Mouse (Mus musculus): ENCODE measurements around the gene Nhsl2. TPM values are rescaled to one million over a fixed set of nuclear protein-coding genes. Genes with fewer than 3 reads are reported as not detected.

Gene Nhsl2
- total RNA-seq, 1 experiment from 2014 or later = 2.6 TPM

GRCm38 (mm10) chrX:102060243-102060642 is 211.1 kb downstream of the Nhsl2 start:
- ATAC-seq (replicated peaks in 1 of 2; ENCODE audit: insufficient read depth in 1 of 2, low FRiP score in 2 of 2, low TSS enrichment in 1 of 2, low read depth in 1 of 2, poor library complexity in 2 of 2, severe bottlenecking in 2 of 2) = no peak

GRCm38 (mm10) chrX:102060891-102061290 is 211.7 kb downstream of the Nhsl2 start:
- peak; percentile 93 to 95 for ATAC-seq (replicated peaks in 1 of 2; ENCODE audit: insufficient read depth in 1 of 2, low FRiP score in 2 of 2, low TSS enrichment in 1 of 2, low read depth in 1 of 2, poor library complexity in 2 of 2, severe bottlenecking in 2 of 2)

GRCm38 (mm10) chrX:102064062-102064461 is 214.9 kb downstream of the Nhsl2 start:
- no peak for ATAC-seq (replicated peaks in 1 of 2; ENCODE audit: insufficient read depth in 1 of 2, low FRiP score in 2 of 2, low TSS enrichment in 1 of 2, low read depth in 1 of 2, poor library complexity in 2 of 2, severe bottlenecking in 2 of 2)

GRCm38 (mm10) chrX:102065213-102065775 is 216.1 kb downstream of the Nhsl2 start:
- ATAC-seq (replicated peaks in 1 of 2; ENCODE audit: insufficient read depth in 1 of 2, low FRiP score in 2 of 2, low TSS enrichment in 1 of 2, low read depth in 1 of 2, poor library complexity in 2 of 2, severe bottlenecking in 2 of 2) = no peak

- peak in 1 of 2 experiments; percentile 46; a peak in 1 of 4 replicates for ATAC-seq (replicated peaks in 1 of 2; ENCODE audit: insufficient read depth in 1 of 2, low FRiP score in 2 of 2, low TSS enrichment in 1 of 2, low read depth in 1 of 2, poor library complexity in 2 of 2, severe bottlenecking in 2 of 2)
These were observed 216.9 kb downstream of the Nhsl2 start for GRCm38 (mm10) chrX:102066134-102066533.

GRCm38 (mm10) chrX:102067118-102067517 is 217.9 kb downstream of the Nhsl2 start:
- no peak for ATAC-seq (replicated peaks in 1 of 2; ENCODE audit: insufficient read depth in 1 of 2, low FRiP score in 2 of 2, low TSS enrichment in 1 of 2, low read depth in 1 of 2, poor library complexity in 2 of 2, severe bottlenecking in 2 of 2)

- ATAC-seq (replicated peaks in 1 of 2; ENCODE audit: insufficient read depth in 1 of 2, low FRiP score in 2 of 2, low TSS enrichment in 1 of 2, low read depth in 1 of 2, poor library complexity in 2 of 2, severe bottlenecking in 2 of 2) = no peak
These were observed 219.8 kb downstream of the Nhsl2 start for GRCm38 (mm10) chrX:102068811-102069540.

GRCm38 (mm10) chrX:102070591-102071471 is 221.6 kb downstream of the Nhsl2 start, which contains the start of gene Rtl5:
Gene Rtl5, minus strand, starts transcription at chrX:102071304.
- peak; percentile 92 to 97 for ATAC-seq (replicated peaks in 1 of 2; ENCODE audit: insufficient read depth in 1 of 2, low FRiP score in 2 of 2, low TSS enrichment in 1 of 2, low read depth in 1 of 2, poor library complexity in 2 of 2, severe bottlenecking in 2 of 2)

- ATAC-seq (replicated peaks in 1 of 2; ENCODE audit: insufficient read depth in 1 of 2, low FRiP score in 2 of 2, low TSS enrichment in 1 of 2, low read depth in 1 of 2, poor library complexity in 2 of 2, severe bottlenecking in 2 of 2) = no peak
These were observed 222.3 kb downstream of the Nhsl2 start for GRCm38 (mm10) chrX:102071517-102071916.

GRCm38 (mm10) chrX:102073605-102074325 is 224.6 kb downstream of the Nhsl2 start:
- ATAC-seq (replicated peaks in 1 of 2; ENCODE audit: insufficient read depth in 1 of 2, low FRiP score in 2 of 2, low TSS enrichment in 1 of 2, low read depth in 1 of 2, poor library complexity in 2 of 2, severe bottlenecking in 2 of 2) = no peak

GRCm38 (mm10) chrX:102074435-102074834 is 225.2 kb downstream of the Nhsl2 start:
- no peak for ATAC-seq (replicated peaks in 1 of 2; ENCODE audit: insufficient read depth in 1 of 2, low FRiP score in 2 of 2, low TSS enrichment in 1 of 2, low read depth in 1 of 2, poor library complexity in 2 of 2, severe bottlenecking in 2 of 2)

GRCm38 (mm10) chrX:102075158-102075557 is 226.0 kb downstream of the Nhsl2 start:
- ATAC-seq (replicated peaks in 1 of 2; ENCODE audit: insufficient read depth in 1 of 2, low FRiP score in 2 of 2, low TSS enrichment in 1 of 2, low read depth in 1 of 2, poor library complexity in 2 of 2, severe bottlenecking in 2 of 2) = no peak

- no peak for ATAC-seq (replicated peaks in 1 of 2; ENCODE audit: insufficient read depth in 1 of 2, low FRiP score in 2 of 2, low TSS enrichment in 1 of 2, low read depth in 1 of 2, poor library complexity in 2 of 2, severe bottlenecking in 2 of 2)
These were observed 227.9 kb downstream of the Nhsl2 start for GRCm38 (mm10) chrX:102076886-102077765.

GRCm38 (mm10) chrX:102081076-102081475 is 231.9 kb downstream of the Nhsl2 start:
- ATAC-seq (replicated peaks in 1 of 2; ENCODE audit: insufficient read depth in 1 of 2, low FRiP score in 2 of 2, low TSS enrichment in 1 of 2, low read depth in 1 of 2, poor library complexity in 2 of 2, severe bottlenecking in 2 of 2) = no peak

- ATAC-seq (replicated peaks in 1 of 2; ENCODE audit: insufficient read depth in 1 of 2, low FRiP score in 2 of 2, low TSS enrichment in 1 of 2, low read depth in 1 of 2, poor library complexity in 2 of 2, severe bottlenecking in 2 of 2) = no peak
These were observed 232.5 kb downstream of the Nhsl2 start for GRCm38 (mm10) chrX:102081573-102082279.

GRCm38 (mm10) chrX:102082340-102082739 is 233.2 kb downstream of the Nhsl2 start:
- no peak for ATAC-seq (replicated peaks in 1 of 2; ENCODE audit: insufficient read depth in 1 of 2, low FRiP score in 2 of 2, low TSS enrichment in 1 of 2, low read depth in 1 of 2, poor library complexity in 2 of 2, severe bottlenecking in 2 of 2)

All from hematopoietic stem cell, adult 5-6 weeks (primary cell).